Mouse (Mus musculus) bone marrow macrophage, adult 2 months (primary cell): ENCODE data around the gene Rangrf.

Experiments used
- CTCF ChIP-seq: IDR thresholded peaks from 2 replicates; pipeline ENCODE4 v1.5.1; 2012; ENCODE audit warnings: low read depth, mild to moderate bottlenecking, low read length, moderate library complexity
- POLR2A ChIP-seq: IDR thresholded peaks from 2 replicates; pipeline ENCODE4 v1.6.1; 2012; ENCODE audit warnings: mild to moderate bottlenecking, low read depth, low read length, borderline replicate concordance

GRCm38 (mm10) chr11:68929947-68930346 is 45.0 kb downstream of the Rangrf start:
- TF ChIP-seq CTCF (no peak), POLR2A (no peak)
